Mouse (Mus musculus) liver, adult 2 months (tissue): ENCODE measurements around the gene Barx1.

Experiments used
- CTCF ChIP-seq: fragments of 200-500 bp; IDR thresholded peaks from 2 replicates; pipeline ENCODE4 v1.5.1; 2011; ENCODE audit warnings: low read depth, low read length, control low read depth
- POLR2A ChIP-seq: fragments of 200-500 bp; IDR thresholded peaks from 2 replicates; pipeline ENCODE4 v1.6.1; 2011; ENCODE audit warnings: low read length, control low read depth; ENCODE audit not compliant: insufficient read depth; ENCODE audit errors: extremely low read depth

DNA sequence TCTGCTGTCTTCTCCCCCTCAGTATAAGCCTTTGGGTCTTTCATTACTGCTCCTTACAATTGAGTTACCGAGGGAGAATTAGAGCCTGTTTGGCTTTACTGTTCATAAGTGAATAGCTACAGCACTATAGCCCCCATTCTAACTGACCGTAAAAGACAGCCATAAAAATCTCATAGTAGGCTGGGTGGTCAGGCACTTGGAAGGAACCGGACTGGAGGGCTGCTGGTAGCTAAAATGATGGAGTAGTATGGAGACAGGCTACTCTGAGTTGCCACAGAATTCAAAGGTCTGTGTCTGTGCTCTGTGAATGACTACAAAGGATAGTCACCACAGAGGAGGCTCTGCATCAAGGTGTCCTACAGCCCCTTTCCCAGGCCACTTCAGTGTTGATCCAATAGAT is 18.8 kb upstream of the Barx1 start:
- TF ChIP-seq POLR2A (no peak), CTCF (no peak)
